Mouse (Mus musculus) left cerebral cortex, postnatal 25 days (tissue): ENCODE measurements around the gene Fgfr2. TPM values are rescaled to one million over a fixed set of nuclear protein-coding genes. Genes with fewer than 3 reads are reported as not detected.
"Not testable (repeated sequence)": the region's sequence is repeated elsewhere in the genome, so short reads cannot be mapped to it uniquely, and the experiment has no call there.

Experiments used
- DNase-seq, 2 experiments: peaks; one replicate each; pipeline ENCODE4 v3.0.0; 2022; ENCODE audit warnings: low spot score in 2 of 2, mixed read lengths in 1 of 2
- intact Hi-C: fragments of 180-260 bp; cut with DNase I; formaldehyde crosslinking; loops from one replicate; pipeline ENCODE4 v1.15.1; 2025
- total RNA-seq, 2 experiments: library from RNA; stranded (reverse); gene quantifications; 2 replicates each; pipeline ENCODE4 v1.2.3; 2021

The Fgfr2 gene
- total RNA-seq, 2 experiments from 2014 or later = 37.1 to 42.0 TPM

- no peak for DNase-seq
- intact Hi-C loops = loop anchor here (5.0 to 10.0 kb wide), 2 partner anchors 280 to 383 kb away; partner anchors contain the start of gene Btbd16
These were observed 2068.3 kb downstream of the Fgfr2 start for GRCm38 (mm10) chr7:131054808-131055370.

- intact Hi-C loops = loop anchor here (10.0 kb wide), 1 partner anchor 275 kb away; the partner anchor contains the start of gene Btbd16
- DNase-seq = not testable (repeated sequence)
These were observed 2073.3 kb downstream of the Fgfr2 start for GRCm38 (mm10) chr7:131049829-131050228.

- DNase-seq, intact Hi-C loops: not testable (repeated sequence)
These were observed 2077.8 kb downstream of the Fgfr2 start for GRCm38 (mm10) chr7:131045258-131045835.

- DNase-seq = no peak
- intact Hi-C loops = loop anchor here (5.0 kb wide), 1 partner anchor 215 kb away; no protein-coding TSS in a partner anchor
These were observed 2080.5 kb downstream of the Fgfr2 start for GRCm38 (mm10) chr7:131042657-131043056.

GRCm38 (mm10) chr7:131040760-131041159, 2082.4 kb downstream of the Fgfr2 start:
- DNase-seq = not testable (repeated sequence)
- intact Hi-C loops = loop anchor here (5.0 kb wide), 1 partner anchor 213 kb away; no protein-coding TSS in a partner anchor

- intact Hi-C loops = no loop called here
- no peak for DNase-seq
These were observed 2086.1 kb downstream of the Fgfr2 start for GRCm38 (mm10) chr7:131037083-131037482.

- intact Hi-C loops = no loop called here
- no peak for DNase-seq
These were observed 2086.8 kb downstream of the Fgfr2 start for GRCm38 (mm10) chr7:131036396-131036795.

GRCm38 (mm10) chr7:131031755-131032154, 2091.4 kb downstream of the Fgfr2 start, which contains the start of gene Dmbt1:
TSS of gene Dmbt1 (plus strand) at chr7:131032053.
- no peak for DNase-seq
- intact Hi-C loops = no loop called here

GRCm38 (mm10) chr7:131027557-131027956, 2095.6 kb downstream of the Fgfr2 start:
- no peak for DNase-seq
- intact Hi-C loops = no loop called here

- no peak for DNase-seq
- intact Hi-C loops = no loop called here
These were observed 2098.3 kb downstream of the Fgfr2 start for GRCm38 (mm10) chr7:131024807-131025206.

GRCm38 (mm10) chr7:131019181-131019580, 2104.0 kb downstream of the Fgfr2 start:
- no peak for DNase-seq
- intact Hi-C loops = no loop called here

- DNase-seq = no peak
- intact Hi-C loops = no loop called here
These were observed 2111.2 kb downstream of the Fgfr2 start for GRCm38 (mm10) chr7:131011901-131012300.

- DNase-seq = no peak
- intact Hi-C loops = no loop called here
These were observed 2114.0 kb downstream of the Fgfr2 start for GRCm38 (mm10) chr7:131009178-131009577.

GRCm38 (mm10) chr7:131007221-131007620, 2115.9 kb downstream of the Fgfr2 start:
- intact Hi-C loops = no loop called here
- no peak for DNase-seq

GRCm38 (mm10) chr7:131004071-131004470, 2119.1 kb downstream of the Fgfr2 start:
- intact Hi-C loops = no loop called here

GRCm38 (mm10) chr7:131001976-131002726, 2121.0 kb downstream of the Fgfr2 start:
- intact Hi-C loops = no loop called here
- no peak for DNase-seq

More at GRCm38 (mm10) chr7:131004071-131004470, 2119.1 kb downstream of the Fgfr2 start:
- DNase-seq = no peak

GRCm38 (mm10) chr7:130993907-130994306, 2129.2 kb downstream of the Fgfr2 start:
- peak in 1 of 2 experiments; percentile 32 for DNase-seq
- intact Hi-C loops = no loop called here

- intact Hi-C loops = no loop called here
- no peak for DNase-seq
These were observed 2131.9 kb downstream of the Fgfr2 start for GRCm38 (mm10) chr7:130991174-130991789.

GRCm38 (mm10) chr7:130989371-130989770, 2133.8 kb downstream of the Fgfr2 start:
- intact Hi-C loops = no loop called here

GRCm38 (mm10) chr7:130988146-130988545, 2135.0 kb downstream of the Fgfr2 start:
- intact Hi-C loops = no loop called here
- DNase-seq = no peak

More at GRCm38 (mm10) chr7:130989371-130989770, 2133.8 kb downstream of the Fgfr2 start:
- no peak for DNase-seq
